Mouse (Mus musculus) small intestine, adult 2 months (tissue): ENCODE measurements around the gene Rd3.

Source experiments
- CTCF ChIP-seq: fragments of 200-500 bp; IDR thresholded peaks from 2 replicates; pipeline ENCODE4 v1.5.1; 2012; ENCODE audit warnings: low read depth, mild to moderate bottlenecking, control low read depth, inconsistent platforms, low read length, moderate library complexity, mixed read lengths; ENCODE audit not compliant: insufficient replicate concordance, insufficient read length; ENCODE audit errors: extremely low read depth
- POLR2A ChIP-seq: fragments of 200-500 bp; IDR thresholded peaks from 2 replicates; pipeline ENCODE4 v1.6.1; 2012; ENCODE audit warnings: low read depth, mild to moderate bottlenecking, control low read depth, inconsistent platforms, low read length, moderate library complexity

DNA sequence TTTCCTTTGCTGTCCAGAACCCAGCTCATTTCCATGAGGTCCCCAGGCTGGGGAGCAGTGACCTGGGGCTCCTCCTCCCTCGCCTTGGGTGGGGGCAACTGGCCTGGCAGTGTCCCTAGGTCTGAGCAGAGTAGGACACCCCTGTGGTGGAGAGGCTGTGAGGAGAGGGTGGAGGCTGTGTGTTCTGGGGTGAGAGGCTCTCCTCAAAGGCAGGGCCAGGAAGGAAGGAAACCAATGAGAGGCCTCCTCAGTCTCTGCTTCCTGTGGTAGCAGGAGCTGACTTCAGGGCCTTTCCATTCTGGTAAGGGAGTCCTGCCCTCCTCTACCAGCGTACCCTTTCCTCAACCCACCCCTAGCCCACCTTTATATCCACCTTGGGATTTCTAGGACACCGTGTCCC is 20.9 kb upstream of the Rd3 start:
- TF ChIP-seq CTCF (no peak), POLR2A (no peak)
